Mouse (Mus musculus) cerebellum, adult 9-10 months (tissue): Measurements from ENCODE around the gene Trip11.
A peak's percentile ranks its signal among the peaks of the same experiment; 100 is the strongest.

ENCODE experiments used
- DNase-seq: peaks from one replicate; pipeline ENCODE4 v3.0.0; 2022

Gene Trip11

DNA sequence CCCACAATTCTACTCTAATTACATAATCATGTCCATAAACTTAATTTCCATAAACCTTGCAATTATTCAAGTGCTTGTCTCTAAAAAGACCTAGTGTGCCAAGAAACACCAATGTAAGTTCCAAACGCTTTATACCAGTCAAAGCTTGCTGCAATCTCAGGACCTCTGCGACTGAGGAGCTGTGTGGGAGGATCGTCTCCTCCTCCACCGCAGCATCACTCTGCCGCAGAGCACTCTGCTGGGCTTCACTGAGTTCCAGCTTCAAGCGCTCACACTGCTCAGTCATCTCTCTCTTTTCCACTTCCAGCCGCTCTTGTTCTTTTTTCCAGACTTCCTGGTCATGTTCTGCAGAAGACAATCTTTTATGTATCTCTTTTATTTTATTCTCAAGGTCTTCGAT lies 19.8 kb downstream of the Trip11 start:
- no peak for DNase-seq

DNA sequence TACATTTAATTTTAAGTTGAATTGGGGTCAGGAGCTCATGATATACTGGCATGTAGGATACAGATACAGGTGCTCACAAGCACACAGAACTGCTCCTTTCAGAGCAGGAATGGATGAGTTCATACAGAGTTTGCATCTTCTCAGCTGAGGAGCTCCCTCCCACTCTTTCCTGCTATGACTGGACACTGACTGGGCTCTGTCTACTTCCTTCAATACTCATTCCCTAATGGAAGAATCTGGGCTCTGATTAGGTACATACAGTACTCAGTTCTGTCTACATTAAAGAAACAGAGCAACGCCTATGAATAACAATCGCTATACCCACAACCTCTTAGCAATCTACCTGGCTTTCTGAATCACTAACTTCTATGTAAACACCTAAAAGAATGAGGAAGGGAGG lies 20.2 kb downstream of the Trip11 start:
- DNase-seq: no peak

DNA sequence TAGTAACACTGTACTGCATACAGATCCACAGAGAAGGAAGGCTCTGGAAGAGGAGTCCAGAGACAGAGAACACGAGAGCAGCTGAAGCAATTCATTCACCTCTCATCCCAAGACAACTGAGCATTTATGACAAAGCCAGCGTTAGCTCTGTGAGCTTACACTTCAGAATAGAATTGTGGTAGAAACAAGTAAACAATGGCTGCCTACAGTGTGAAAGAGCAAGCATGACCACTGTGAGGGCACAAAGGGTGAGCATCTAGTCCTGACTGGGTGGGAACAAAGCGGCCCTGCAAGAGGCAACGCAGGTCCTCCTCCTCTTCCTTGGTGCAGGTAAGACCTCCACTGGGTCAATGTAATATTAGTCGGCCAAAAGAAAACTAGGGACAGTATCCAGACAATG lies 22.0 kb downstream of the Trip11 start:
- DNase-seq: no peak

DNA sequence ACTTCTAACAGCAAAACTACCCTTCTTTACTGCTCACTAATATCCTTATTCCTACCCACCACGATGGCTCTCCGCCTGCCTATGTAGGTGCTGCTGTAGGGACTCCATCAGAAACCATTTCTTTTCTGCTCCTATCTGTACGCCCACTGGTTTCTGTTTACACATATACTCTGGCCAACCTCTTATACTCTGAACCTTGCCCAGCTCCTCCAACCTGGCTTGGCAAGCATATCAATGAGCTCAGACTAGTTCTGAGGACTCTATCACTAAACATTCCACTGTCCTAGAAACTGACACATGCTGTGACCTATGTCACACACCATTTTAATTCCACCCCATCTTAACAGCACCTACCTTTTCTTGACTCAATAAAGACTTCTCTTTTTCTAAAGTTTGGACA lies 23.7 kb downstream of the Trip11 start:
- DNase-seq: no peak

- no peak for DNase-seq
Measured at GRCm38 (mm10) chr12:101888312-101888711, 24.8 kb downstream of the Trip11 start.

- DNase-seq: no peak
Measured at GRCm38 (mm10) chr12:101884926-101885325, 28.1 kb downstream of the Trip11 start.

DNA sequence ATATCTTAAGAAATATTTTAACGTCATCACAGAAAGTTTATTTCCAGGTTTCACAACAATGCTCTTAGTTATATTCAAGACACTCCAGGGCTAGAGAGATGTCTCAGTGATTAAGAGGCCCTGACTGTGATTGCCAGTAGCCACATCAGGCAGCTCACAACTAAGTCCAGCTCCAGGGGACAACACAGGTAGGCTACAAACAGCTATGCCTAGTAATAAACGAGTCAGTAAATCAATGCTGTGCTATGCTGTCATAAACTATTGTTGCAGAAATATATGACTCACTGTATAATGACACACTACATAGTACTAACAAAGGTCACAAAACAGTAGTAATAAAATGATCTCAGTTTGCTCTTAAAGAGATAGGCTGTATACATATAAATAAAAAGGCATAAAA lies 36.7 kb downstream of the Trip11 start:
- DNase-seq: no peak

- peak; percentile 46 for DNase-seq
Measured at GRCm38 (mm10) chr12:101875107-101875506, 38.0 kb downstream of the Trip11 start.

- no peak for DNase-seq
Measured at GRCm38 (mm10) chr12:101862286-101862964, 50.6 kb downstream of the Trip11 start.

DNA sequence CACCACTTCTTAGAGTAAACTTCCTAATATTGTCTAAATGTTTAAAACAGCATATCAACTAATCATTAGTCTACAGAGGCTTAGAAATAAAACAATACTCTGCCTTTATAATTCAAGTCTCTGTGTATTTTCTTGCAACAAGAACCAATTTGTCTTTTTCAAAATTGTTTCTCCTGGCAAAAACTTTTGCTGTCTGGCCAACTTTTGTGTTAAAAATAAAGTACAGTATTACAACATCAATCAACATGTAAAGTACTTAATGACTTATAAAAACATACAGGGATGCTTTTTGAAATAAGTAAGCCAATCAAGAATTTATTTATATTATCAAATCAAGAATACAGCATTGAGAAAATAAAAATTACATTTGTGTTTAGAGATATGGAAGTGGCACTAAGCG lies 52.8 kb downstream of the Trip11 start:
- DNase-seq: no peak

- DNase-seq: no peak
Measured at GRCm38 (mm10) chr12:101858011-101858410, 55.1 kb downstream of the Trip11 start.

- DNase-seq: no peak
Measured at GRCm38 (mm10) chr12:101854336-101854735, 58.7 kb downstream of the Trip11 start.

DNA sequence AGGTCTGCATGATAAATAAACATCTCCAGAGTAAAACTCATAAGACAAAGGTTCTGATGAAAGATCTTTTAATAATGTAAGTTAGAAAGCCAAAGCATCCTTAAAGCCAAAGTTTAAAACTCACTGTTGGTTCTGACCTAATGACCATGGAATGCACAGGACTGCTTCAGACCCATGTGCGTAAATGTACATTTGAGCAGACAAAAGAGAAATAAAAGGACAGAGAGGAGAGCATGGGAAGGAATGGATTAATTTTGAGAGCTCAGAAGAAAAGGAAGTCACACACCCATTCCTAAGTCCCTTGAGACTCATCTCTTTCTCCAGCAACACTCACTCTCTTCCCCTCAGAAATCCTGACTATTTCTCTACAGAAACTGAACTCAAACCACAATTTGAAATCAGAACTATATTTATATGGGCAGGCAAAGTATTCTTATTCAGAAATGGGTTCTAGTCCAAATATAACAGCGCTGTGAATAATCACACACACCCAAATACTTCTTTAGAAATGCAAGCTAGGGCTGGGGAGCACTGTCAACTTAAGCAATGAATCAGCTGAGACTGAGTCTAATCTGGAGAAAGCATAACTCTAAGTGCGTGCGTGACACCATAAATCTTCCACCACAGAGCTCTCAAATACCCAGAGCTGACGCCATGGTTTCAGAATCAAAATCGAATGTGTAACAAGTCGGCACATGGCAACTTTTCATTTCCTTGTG lies 61.1 kb downstream of the Trip11 start:
- DNase-seq: no peak

- no peak for DNase-seq
Measured at GRCm38 (mm10) chr12:101851314-101851713, 61.8 kb downstream of the Trip11 start.

DNA sequence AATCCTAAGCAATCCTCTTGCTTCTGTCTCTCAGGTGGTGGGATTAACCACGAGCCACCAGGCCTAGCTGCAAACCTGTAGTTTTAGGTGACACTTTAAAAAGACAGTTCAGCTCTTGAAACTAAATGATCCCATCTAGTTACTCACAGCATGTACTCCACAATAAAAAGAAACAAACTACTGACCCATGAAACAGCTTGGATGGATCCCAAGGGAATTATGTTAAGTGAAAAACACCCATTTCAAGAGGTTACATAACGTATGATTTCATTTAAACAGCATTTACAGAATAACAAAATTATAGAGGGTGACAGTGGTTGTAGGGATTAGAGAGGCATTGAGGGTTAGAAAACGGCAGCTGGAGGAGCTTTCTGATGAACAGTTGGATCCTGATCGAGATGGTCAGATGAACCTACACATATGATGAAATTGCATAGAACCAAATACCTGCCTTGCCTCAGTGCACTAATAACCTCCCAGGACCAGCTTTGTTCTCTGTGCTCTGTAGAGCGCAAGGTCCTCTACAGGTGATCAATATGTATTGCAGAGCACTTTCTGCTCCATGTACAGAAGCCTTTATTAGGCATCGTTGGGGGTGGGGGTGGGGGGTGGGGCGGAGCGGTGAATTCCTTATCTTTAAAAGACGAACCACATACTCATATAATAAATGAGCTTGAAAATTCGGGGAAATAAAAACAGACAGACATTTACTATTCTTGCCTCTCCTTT lies 76.4 kb downstream of the Trip11 start:
- DNase-seq: no peak

DNA sequence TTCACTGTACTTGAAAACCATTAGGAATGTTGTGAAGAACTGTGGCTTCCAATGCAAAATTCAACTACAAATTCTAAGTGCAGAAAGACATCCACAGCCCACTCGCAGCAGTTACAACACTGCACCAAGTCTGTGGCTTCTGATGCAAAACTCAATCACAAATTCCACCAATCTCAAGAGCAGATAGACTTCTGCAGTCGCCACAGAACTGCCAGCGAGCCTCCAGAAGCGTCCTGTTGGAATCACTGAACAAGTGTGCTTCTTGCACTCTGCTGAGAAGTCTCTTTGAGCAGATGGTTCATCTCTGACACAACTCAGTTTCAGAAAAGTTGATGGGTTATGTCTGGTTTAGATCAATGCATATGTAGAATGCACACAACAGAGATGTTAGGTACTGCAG lies 78.4 kb downstream of the Trip11 start:
- no peak for DNase-seq

DNA sequence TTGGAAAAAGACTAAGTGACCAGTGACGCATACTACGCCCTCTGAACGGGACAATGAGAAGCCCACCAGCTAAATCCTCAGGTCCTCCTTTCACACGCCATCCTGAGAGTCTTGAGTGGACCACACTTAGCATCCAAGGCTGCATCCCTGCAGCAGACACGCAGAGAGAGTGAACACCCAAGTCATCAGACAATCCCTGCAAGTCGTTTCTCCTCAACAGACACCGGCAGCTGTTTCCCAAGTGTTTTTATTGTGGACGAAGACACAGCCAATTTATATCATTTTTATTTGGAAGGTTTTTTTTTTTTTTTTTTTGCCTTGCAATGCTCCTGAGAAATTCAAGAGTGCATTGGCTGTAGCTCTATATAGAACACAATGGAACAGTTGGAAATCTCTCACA lies 79.3 kb downstream of the Trip11 start:
- no peak for DNase-seq

DNA sequence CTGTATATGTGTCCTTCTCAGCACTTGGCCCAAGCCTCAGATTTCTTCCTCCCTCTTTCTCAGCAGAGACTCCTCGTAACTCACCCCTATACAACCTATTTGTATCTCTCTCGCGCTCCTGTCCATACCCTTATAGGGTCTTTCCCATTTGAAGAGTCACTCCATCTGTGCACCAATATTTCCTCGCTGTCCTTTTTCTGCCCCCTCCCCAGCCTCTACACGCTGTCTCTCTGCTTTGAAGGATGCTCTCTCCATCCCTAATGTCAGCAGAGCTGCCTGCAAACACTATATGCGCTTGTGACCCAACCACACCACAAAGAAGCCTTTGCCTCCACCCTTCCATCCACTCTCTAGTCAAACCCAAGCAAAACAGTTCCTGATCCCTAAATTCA lies 80.0 kb downstream of the Trip11 start:
- DNase-seq: no peak

DNA sequence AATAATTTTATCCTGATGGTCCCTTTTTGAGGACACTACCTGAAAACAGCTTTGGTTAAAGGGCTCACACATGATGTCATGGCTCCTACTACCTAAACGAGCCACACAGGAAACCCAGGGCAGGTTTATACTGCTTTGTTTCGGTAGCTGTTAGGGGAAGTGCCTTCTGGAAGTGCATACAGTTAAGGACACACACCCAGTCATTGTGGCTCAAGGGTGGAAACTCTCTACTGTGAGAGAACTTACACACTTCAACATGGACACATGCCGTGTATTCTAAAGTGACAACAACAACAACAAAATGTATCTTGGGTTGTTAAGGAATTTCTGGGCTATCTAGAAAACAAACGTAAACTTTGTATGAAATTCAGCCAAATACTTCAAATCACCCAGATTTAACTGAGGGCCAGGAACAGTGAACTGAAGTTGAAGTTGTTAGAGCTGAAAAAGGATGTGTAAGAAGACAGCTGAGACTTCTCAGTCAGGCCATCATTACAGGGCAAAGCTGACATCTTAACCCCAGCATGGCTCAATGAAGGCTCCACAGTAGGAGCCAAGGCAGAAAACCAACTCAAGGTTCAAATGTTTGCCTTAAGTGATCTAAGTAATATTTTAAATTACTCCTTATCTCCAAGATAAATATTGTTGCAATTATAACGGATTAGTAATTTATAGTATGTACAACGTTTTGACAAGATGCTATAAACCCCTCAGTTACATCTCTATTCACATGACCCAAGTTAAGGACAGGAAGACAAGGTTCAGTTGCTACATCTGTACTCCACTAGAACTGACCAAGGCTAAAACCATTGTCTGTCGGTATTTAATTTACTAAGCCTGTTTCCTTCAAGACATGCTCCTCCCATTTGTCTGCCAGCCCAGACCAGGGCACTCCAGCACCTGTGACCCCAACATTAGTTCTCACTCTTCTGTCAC lies 80.6 kb downstream of the Trip11 start:
- DNase-seq: no peak

- no peak for DNase-seq
Measured at GRCm38 (mm10) chr12:101831221-101831620, 81.8 kb downstream of the Trip11 start.

DNA sequence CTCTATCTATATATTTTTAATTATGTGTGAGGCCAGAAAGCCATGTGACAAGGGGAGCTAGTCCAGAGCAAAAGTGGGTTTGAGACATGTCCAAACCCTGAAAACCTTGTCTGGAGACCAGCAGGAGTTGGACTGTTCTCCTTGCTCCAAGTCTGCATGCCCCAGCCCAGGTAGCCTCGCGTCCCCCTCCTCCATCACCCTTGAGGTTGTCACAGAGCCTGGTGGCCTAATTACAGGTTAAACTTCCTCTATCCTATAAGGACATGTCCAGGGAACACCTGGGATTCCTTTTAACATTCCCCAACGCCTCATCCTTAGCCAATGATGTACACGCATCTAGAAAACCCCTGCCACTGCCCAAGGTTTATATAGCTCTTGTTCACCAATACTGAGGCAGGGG lies 89.9 kb downstream of the Trip11 start:
- DNase-seq: no peak

GRCm38 (mm10) chr12:101821596-101821995 lies 91.5 kb downstream of the Trip11 start:
- DNase-seq: no peak

- no peak for DNase-seq
Measured at GRCm38 (mm10) chr12:101819570-101819969, 93.5 kb downstream of the Trip11 start.
